Mouse (Mus musculus): ENCODE results near the gene Pank1. TPM values are rescaled to one million over a fixed set of nuclear protein-coding genes. Genes with fewer than 3 reads are reported as not detected.

The Pank1 gene
- polyA plus RNA-seq, 1 experiment from 2014 or later = 6.5 TPM

DNA sequence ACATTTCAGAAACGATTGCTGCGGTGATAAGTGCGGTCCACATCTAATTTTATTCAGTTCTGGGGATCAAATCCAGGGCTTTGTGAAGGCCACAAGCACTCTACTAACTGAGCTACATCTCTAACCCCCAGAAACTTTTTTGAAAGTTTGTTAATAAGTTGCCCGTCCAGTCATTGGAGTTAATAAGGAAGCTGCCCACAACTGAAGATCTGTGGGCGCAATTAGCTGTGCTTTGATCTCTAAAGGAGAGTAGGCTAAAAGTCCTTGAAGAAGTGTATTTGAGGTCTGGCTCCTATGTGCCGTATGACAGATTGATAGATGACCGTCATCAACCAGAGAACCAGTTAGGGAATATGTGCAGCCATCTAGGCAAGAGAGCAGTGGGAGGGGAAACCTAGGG is 22.0 kb upstream of the Pank1 start:
- WGBS (ENCODE audit: insufficient replicate concordance) = 87% methylated on average over 7 of the region's 7 CpGs

DNA sequence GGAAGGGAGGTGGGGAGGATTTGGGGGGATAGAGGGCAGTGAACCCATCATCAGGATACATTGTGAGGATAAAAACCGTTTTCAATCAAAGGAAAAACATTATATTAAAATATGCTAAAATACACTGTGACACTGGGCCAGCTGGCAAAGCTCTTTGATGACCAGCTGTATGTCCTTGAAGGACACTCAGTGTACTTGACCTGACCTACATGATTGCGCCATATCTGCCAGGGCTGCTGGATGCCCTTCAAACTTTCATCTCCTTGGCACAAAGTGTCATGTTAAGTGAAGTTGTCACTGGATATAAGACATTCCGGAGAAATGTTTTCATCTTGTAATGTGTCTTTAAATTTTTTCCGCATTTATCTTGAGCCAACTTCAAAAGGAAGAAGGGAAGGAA is 19.7 kb upstream of the Pank1 start:
- no peak overlapping the region for H3K27ac ChIP-seq
- no peak overlapping the region for H3K4me2 ChIP-seq
- H3K9ac ChIP-seq = no peak overlapping the region
- ATAC-seq = no peak
- 83% methylated on average over 4 of the region's 4 CpGs for WGBS (ENCODE audit: insufficient replicate concordance)
- no peaks in the 10 kb centered on the region for H3K36me3 ChIP-seq
- H3K4me1 ChIP-seq = no peaks in the 10 kb centered on the region
- no peaks in the 10 kb centered on the region for H3K9me3 ChIP-seq (replicated peaks)
- H3K27me3 ChIP-seq (replicated peaks) = no peaks in the 10 kb centered on the region
- no peak overlapping the region for H3K4me3 ChIP-seq

More for the DNA sequence above, 22.0 kb upstream of the Pank1 start:
- Histone ChIP-seq H3K27ac (no peak overlapping the region), H3K36me3 (no peaks in the 10 kb centered on the region), H3K4me1 (peaks cover 9% of the 10 kb centered on the region; the same call in 1 of the 2 replicates), H3K4me2 (no peak overlapping the region), H3K9ac (no peak overlapping the region), H3K27me3 (replicated peaks) (no peaks in the 10 kb centered on the region), H3K9me3 (replicated peaks) (no peaks in the 10 kb centered on the region), H3K4me3 (no peak overlapping the region)
- no peak for ATAC-seq

DNA sequence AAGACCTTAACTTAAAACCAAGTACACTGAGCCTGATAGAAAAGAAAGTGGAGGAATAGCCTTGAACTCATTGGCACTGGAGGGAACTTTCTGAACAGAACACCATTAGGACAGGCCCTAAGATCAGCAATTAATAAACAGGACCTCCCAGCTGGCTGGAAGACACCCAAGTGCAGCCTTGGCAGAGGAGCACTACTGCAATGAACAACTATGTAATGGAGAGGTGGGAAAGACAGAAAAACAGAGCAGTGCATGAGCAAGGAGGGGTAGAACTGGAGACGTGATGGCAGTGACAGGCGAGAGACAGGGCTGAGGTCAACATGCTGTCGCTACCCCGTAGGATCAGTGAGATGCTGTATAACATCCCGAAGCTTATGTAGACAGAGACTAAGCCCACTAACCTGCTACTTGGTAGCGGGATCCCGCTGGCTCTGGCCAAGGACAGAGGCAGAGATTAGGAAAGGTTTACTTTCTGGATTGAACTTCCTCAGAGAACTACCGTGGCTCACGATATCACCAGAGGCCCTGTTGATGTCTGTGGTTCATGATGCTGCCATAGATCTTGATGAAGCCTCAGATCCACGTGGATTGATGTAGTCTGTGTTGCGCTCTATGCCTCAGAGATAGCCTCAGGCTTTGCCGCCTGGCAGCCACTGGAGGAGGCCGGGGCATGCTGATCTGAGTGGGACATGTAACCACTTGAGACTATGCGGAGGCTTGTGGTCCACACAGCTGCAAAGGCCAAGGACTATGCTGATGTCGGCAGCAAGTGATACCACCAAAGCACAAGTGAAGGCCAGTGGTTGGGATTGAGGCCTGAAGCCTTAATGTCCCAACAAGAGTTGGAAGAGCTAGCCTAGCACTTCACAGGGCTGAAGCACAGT is 18.1 kb upstream of the Pank1 start:
- Histone ChIP-seq H3K9ac (no peak overlapping the region), H3K4me1 (no peaks in the 10 kb centered on the region), H3K4me3 (no peak overlapping the region), H3K4me2 (no peak overlapping the region), H3K9me3 (replicated peaks) (no peaks in the 10 kb centered on the region), H3K27ac (no peak overlapping the region), H3K27me3 (replicated peaks) (no peaks in the 10 kb centered on the region), H3K36me3 (no peaks in the 10 kb centered on the region)
- no peak for ATAC-seq
- 71% methylated on average over 15 of the region's 15 CpGs for WGBS (ENCODE audit: insufficient replicate concordance)

DNA sequence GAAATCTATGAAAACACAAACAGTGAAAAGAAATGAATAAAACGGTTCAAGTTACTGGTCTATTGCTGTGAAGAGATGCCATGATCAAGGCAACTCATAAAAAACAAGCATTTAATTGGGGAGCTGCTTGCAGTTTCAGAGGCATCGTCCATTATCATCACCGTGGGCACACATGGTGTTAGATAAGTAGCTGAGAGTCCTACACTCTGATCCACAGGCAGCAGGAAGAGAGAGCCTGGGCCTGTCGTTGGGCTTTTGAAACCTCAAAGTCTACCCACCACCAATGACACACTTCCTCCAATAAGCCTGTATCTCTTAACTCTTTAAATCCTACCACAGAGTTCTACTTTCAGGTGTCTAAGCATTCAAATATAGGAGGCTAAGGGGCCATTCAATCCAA is 15.8 kb upstream of the Pank1 start:
- no peaks in the 10 kb centered on the region for H3K36me3 ChIP-seq
- WGBS (ENCODE audit: insufficient replicate concordance) = 35% methylated on average over 4 of the region's 4 CpGs
- ATAC-seq = no peak
- H3K9me3 ChIP-seq (replicated peaks) = no peaks in the 10 kb centered on the region
- H3K27ac ChIP-seq = no peak overlapping the region
- H3K4me2 ChIP-seq = no peak overlapping the region
- H3K4me1 ChIP-seq = peaks cover 7% of the 10 kb centered on the region; the same call in 1 of the 2 replicates
- no peak overlapping the region for H3K4me3 ChIP-seq
- H3K27me3 ChIP-seq (replicated peaks) = no peaks in the 10 kb centered on the region
- no peak overlapping the region for H3K9ac ChIP-seq

DNA sequence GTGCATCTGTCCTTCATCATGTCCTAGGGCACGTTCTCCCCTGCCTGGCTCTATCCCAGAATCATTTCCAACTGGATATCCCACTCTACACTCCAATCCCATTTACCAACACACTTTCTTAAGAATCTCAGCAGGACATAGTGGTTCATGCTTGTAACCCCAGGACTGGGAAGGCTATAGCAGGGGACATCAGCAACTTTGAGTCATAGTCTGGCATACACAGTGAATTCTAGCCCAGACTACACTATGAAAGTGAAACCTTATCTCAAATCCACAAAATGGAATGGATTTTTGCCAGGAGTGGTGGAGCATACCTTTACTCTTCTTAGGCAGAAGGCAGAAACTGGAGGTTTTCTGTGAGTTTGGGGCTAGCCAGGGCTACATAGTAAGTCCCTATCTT is 12.3 kb upstream of the Pank1 start:
- Histone ChIP-seq H3K9me3 (replicated peaks) (no peaks in the 10 kb centered on the region), H3K4me1 (peaks cover 7% of the 10 kb centered on the region; the same call in 1 of the 2 replicates), H3K27me3 (replicated peaks) (no peaks in the 10 kb centered on the region), H3K9ac (no peak overlapping the region), H3K4me3 (no peak overlapping the region), H3K36me3 (no peaks in the 10 kb centered on the region), H3K4me2 (no peak overlapping the region), H3K27ac (no peak overlapping the region)
- ATAC-seq = no peak
- 66% methylated on average over 1 of the region's 1 CpGs for WGBS (ENCODE audit: insufficient replicate concordance)

DNA sequence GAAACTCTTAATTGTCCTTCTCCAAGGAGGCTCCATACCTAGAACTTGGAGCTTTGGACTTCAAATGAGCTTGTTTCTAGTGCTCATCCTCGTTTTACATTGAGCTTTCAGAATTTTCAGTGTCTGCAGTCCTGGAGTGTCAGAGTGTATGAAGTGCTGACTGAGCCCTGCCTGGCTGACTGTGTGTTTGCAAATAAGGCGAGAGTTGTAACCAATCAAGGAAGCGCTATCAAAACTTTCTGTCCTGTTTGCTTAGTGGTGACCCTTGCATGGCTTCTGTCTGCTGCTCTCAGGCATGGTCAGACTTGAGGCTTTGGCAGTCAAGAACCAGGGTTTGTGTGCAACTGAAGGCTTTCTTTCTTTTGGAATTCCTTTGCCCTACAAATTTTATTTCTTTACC is 11.7 kb upstream of the Pank1 start:
- Histone ChIP-seq H3K27me3 (replicated peaks) (no peaks in the 10 kb centered on the region), H3K9me3 (replicated peaks) (no peaks in the 10 kb centered on the region), H3K4me2 (no peak overlapping the region), H3K4me3 (no peak overlapping the region), H3K9ac (no peak overlapping the region), H3K36me3 (no peaks in the 10 kb centered on the region), H3K27ac (no peak overlapping the region), H3K4me1 (peaks cover 7% of the 10 kb centered on the region; the same call in 1 of the 2 replicates)
- ATAC-seq = no peak
- 50% methylated on average over 3 of the region's 3 CpGs for WGBS (ENCODE audit: insufficient replicate concordance)

DNA sequence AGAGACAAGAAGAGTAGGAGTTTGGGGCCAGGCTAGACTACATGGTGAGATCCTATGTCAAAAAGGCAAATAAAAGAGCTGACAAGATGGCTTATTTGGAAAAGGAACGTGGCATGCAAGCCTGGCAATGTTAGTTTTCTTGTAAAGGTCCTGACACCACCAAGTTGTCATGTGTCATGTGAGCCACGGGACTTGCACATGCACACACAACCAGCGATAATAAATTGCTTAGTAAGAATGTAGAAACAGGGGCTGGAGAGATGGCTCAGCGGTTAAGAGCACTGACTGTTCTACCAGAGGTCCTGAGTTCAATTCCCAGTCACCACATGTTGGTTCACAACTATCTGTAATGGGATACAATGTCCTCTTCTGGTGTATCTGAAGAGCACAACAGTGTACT is 7.1 kb upstream of the Pank1 start:
- H3K4me3 ChIP-seq = no peak overlapping the region
- no peak overlapping the region for H3K9ac ChIP-seq
- 60% methylated on average over 4 of the region's 4 CpGs for WGBS (ENCODE audit: insufficient replicate concordance)
- H3K4me2 ChIP-seq = no peak overlapping the region
- H3K4me1 ChIP-seq = peaks cover 21% of the 10 kb centered on the region
- no peak for ATAC-seq
- no peak overlapping the region for H3K27ac ChIP-seq
- H3K9me3 ChIP-seq (replicated peaks) = no peaks in the 10 kb centered on the region
- no peaks in the 10 kb centered on the region for H3K27me3 ChIP-seq (replicated peaks)
- no peaks in the 10 kb centered on the region for H3K36me3 ChIP-seq

DNA sequence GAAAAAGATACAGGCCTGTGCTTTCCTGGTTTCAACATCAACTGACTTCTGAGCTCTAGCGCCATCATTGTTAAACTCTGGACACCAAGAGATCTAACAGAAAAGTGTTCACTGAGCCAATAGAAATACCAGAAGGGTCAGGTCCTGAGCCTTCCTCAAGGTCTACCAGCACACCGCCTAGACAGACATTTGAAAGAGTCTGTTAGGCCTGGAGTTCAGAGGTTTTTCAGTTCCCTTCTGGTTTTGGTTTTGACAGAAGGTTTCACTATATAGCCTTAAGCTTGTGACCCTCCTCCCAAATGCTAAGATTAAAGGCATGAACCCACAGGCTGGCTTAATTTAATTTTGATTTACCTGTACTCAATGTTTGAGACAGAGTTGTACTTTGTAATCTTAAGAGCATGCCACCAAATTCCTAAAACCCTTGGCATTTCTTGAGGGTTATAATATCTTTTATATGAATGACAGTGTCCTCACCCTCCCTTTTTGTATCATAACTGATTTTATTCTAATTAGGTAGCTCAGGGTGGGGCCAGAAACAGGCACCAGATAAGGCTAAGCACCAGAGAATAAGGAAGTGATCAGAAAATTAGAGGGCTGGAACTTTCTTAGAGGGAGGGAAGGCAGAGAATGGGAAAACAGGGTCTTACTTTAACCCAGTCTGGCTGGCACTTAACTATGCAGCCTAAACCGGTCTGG is 4.4 kb upstream of the Pank1 start:
- Histone ChIP-seq H3K9ac (no peak overlapping the region), H3K4me2 (peak overlapping the region; percentile 6; the same call in 1 of the 2 replicates), H3K36me3 (no peaks in the 10 kb centered on the region), H3K4me1 (peaks cover 30% of the 10 kb centered on the region), H3K27ac (no peak overlapping the region), H3K27me3 (replicated peaks) (no peaks in the 10 kb centered on the region), H3K4me3 (no peak overlapping the region), H3K9me3 (replicated peaks) (no peaks in the 10 kb centered on the region)
- peak; percentile 53 for ATAC-seq
- 58% methylated on average over 3 of the region's 3 CpGs for WGBS (ENCODE audit: insufficient replicate concordance)

DNA sequence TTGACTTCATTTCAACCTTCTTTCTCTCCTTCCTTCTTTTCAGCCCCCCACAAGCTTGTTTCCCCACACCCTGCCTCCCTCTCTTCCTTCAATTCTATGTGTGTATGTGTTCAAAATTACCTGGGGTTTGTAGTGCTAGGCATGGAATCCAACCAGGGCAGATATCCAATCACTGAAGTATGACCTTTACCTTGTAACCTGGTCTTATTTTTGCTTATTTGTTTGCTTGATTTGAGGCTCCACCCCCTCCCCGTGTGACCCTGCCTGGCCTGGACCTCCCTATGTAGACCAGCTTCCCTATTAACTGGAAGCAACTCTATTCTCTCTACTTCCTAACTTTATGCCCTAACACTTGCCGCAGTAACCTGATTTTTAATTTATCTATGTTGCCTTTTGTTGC is 3.2 kb upstream of the Pank1 start:
- no peak overlapping the region for H3K27ac ChIP-seq
- H3K36me3 ChIP-seq = no peaks in the 10 kb centered on the region
- no peaks in the 10 kb centered on the region for H3K27me3 ChIP-seq (replicated peaks)
- H3K4me1 ChIP-seq = peaks cover 38% of the 10 kb centered on the region
- no peaks in the 10 kb centered on the region for H3K9me3 ChIP-seq (replicated peaks)
- no peak for ATAC-seq
- H3K9ac ChIP-seq = no peak overlapping the region
- WGBS (ENCODE audit: insufficient replicate concordance) = 56% methylated on average over 2 of the region's 2 CpGs
- H3K4me2 ChIP-seq = no peak overlapping the region
- H3K4me3 ChIP-seq = no peak overlapping the region

DNA sequence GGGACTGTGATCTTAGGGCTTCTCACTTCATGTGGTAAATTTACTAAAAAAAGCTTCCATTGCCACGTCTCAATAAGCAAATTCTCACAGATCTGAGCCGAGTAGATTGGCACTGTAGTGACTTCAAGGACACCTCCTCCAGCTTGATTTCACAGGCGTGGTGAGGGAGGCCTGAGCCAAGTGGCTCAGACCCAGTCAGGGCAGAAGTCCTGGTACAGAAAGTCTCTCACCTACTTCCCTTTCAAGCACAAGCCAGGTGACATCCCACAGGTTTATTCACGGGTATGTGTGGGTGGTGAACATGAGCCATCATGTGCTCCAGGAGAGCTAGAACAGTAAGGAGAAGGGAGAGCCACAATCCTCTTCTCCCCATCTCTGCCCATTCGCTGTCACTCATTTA is 1.9 kb upstream of the Pank1 start:
- no peak for ATAC-seq

DNA sequence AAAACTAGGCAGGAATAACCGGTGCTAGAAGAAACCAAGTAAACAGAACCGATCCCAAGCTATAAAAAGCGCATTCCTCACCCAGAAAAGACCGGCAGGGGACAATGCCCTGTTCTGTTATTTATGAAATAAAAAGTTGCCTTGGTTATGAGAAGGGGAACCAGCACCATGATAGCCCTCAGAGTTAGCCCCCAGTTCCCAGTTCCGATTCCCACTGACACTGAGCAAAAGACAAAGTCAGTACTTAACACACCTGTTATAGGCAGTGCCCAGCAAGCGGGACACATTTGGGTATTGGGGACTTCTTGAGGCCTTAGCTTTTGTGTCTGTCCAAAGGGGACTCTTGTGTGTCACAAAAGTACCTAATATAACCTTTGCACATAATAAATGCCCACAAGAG is 369 bp upstream of the Pank1 start:
- Histone ChIP-seq H3K4me2 (peak overlapping the region; percentile 97), H3K9me3 (replicated peaks) (no peaks in the 10 kb centered on the region), H3K4me1 (peaks cover 39% of the 10 kb centered on the region), H3K36me3 (no peaks in the 10 kb centered on the region), H3K4me3 (peak overlapping the region; percentile 81), H3K9ac (peak overlapping the region; percentile 86), H3K27ac (peak overlapping the region; percentile 92), H3K27me3 (replicated peaks) (no peaks in the 10 kb centered on the region)
- no peak for ATAC-seq
- 22% methylated on average over 6 of the region's 6 CpGs for WGBS (ENCODE audit: insufficient replicate concordance)

More for the DNA sequence above, 1.9 kb upstream of the Pank1 start:
- Histone ChIP-seq H3K4me3 (no peak overlapping the region), H3K36me3 (no peaks in the 10 kb centered on the region), H3K4me1 (peaks cover 41% of the 10 kb centered on the region), H3K9ac (no peak overlapping the region), H3K9me3 (replicated peaks) (no peaks in the 10 kb centered on the region), H3K27me3 (replicated peaks) (no peaks in the 10 kb centered on the region), H3K4me2 (no peak overlapping the region), H3K27ac (no peak overlapping the region)
- WGBS (ENCODE audit: insufficient replicate concordance) = 66% methylated on average over 5 of the region's 5 CpGs

DNA sequence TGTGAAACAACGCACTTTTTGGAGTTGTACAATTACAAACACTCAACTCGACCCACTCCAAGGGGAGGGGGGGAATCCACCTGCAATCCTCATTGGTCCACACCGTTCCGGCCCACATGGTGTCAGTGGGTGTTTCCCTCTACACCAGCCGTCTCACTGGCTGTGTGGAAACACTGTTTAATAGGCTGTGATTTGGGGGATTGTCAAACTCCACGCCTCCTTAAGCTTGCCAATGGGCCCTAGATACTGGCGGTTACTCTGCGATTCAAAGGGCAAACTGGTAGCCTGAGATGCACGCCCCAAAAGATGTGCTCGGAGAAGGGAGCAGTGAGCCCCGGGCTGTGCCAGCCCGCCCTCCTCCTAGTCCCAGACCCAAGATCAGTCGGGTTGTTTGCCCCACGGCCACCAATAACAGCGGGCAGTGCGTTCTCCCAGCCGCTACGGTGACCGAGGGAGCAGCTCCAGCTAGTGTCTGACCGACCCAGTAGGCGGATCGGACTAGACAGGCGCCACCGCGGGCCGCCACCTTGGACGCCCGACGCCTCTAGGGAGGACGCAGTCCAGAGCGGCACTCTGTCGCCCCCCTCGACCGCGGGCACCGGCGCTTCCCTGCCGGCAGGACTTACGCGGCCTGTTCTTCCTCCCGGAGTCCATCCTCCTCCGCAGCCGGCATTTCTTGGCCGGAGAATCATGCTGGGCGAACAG is 1.2 kb downstream of the Pank1 start:
- Histone ChIP-seq H3K9me3 (replicated peaks) (no peaks in the 10 kb centered on the region), H3K27ac (peak overlapping the region; percentile 92), H3K36me3 (no peaks in the 10 kb centered on the region), H3K4me2 (peak overlapping the region; percentile 97), H3K9ac (peak overlapping the region; percentile 86), H3K4me1 (peaks cover 27% of the 10 kb centered on the region), H3K27me3 (replicated peaks) (no peaks in the 10 kb centered on the region), H3K4me3 (peak overlapping the region; percentile 81)
- WGBS (ENCODE audit: insufficient replicate concordance) = under 1% methylated on average over 45 of the region's 45 CpGs
- peak; percentile 93 for ATAC-seq

Data from liver, embryonic 12.5 days (tissue).